Mouse (Mus musculus): Measurements from ENCODE around the gene Wdr4.

Gene Wdr4

GRCm38 (mm10) chr17:31540809-31541459 is 21.2 kb upstream of the Wdr4 start:
- in situ Hi-C loops (cut with MboI; ENCODE audit: low pct_unique_long_range_greater_than_20kb in 1 of 2, low sequenced_read_pairs in 2 of 2, unreplicated experiment in 1 of 2), result no loop called here

GRCm38 (mm10) chr17:31540101-31540500 is 20.3 kb upstream of the Wdr4 start:
- in situ Hi-C loops (cut with MboI; ENCODE audit: low pct_unique_long_range_greater_than_20kb in 1 of 2, low sequenced_read_pairs in 2 of 2, unreplicated experiment in 1 of 2), result no loop called here

- in situ Hi-C loops (cut with MboI; ENCODE audit: low pct_unique_long_range_greater_than_20kb in 1 of 2, low sequenced_read_pairs in 2 of 2, unreplicated experiment in 1 of 2), result loop anchor here in 1 of 2 experiments (10.0 kb wide), 1 partner anchor 99 kb away; the partner anchor contains the start of gene Cbs
These were observed 16.3 kb upstream of the Wdr4 start for GRCm38 (mm10) chr17:31535871-31536629.

GRCm38 (mm10) chr17:31535358-31535757 is 15.6 kb upstream of the Wdr4 start:
- in situ Hi-C loops (cut with MboI; ENCODE audit: low pct_unique_long_range_greater_than_20kb in 1 of 2, low sequenced_read_pairs in 2 of 2, unreplicated experiment in 1 of 2), result loop anchor here in 1 of 2 experiments (10.0 kb wide), 1 partner anchor 99 kb away; the partner anchor contains the start of gene Cbs

GRCm38 (mm10) chr17:31532331-31532730 is 12.6 kb upstream of the Wdr4 start:
- in situ Hi-C loops (cut with MboI; ENCODE audit: low pct_unique_long_range_greater_than_20kb in 1 of 2, low sequenced_read_pairs in 2 of 2, unreplicated experiment in 1 of 2), result loop anchor here in 1 of 2 experiments (10.0 kb wide), 1 partner anchor 102 kb away; the partner anchor contains the start of gene Cbs

- in situ Hi-C loops (cut with MboI; ENCODE audit: low pct_unique_long_range_greater_than_20kb in 1 of 2, low sequenced_read_pairs in 2 of 2, unreplicated experiment in 1 of 2), result loop anchor here in 1 of 2 experiments (10.0 kb wide), 1 partner anchor 103 kb away; the partner anchor contains the start of gene Cbs
These were observed 11.8 kb upstream of the Wdr4 start for GRCm38 (mm10) chr17:31531441-31532158.

GRCm38 (mm10) chr17:31529314-31529713 is 9.5 kb upstream of the Wdr4 start:
- in situ Hi-C loops (cut with MboI; ENCODE audit: low pct_unique_long_range_greater_than_20kb in 1 of 2, low sequenced_read_pairs in 2 of 2, unreplicated experiment in 1 of 2), result no loop called here

GRCm38 (mm10) chr17:31525816-31526215 is 6.0 kb upstream of the Wdr4 start:
- in situ Hi-C loops (cut with MboI; ENCODE audit: low pct_unique_long_range_greater_than_20kb in 1 of 2, low sequenced_read_pairs in 2 of 2, unreplicated experiment in 1 of 2), result no loop called here

GRCm38 (mm10) chr17:31525114-31525513 is 5.3 kb upstream of the Wdr4 start:
- in situ Hi-C loops (cut with MboI; ENCODE audit: low pct_unique_long_range_greater_than_20kb in 1 of 2, low sequenced_read_pairs in 2 of 2, unreplicated experiment in 1 of 2), result no loop called here

- in situ Hi-C loops (cut with MboI; ENCODE audit: low pct_unique_long_range_greater_than_20kb in 1 of 2, low sequenced_read_pairs in 2 of 2, unreplicated experiment in 1 of 2), result no loop called here
These were observed 2.2 kb upstream of the Wdr4 start for GRCm38 (mm10) chr17:31521948-31522347.

GRCm38 (mm10) chr17:31520895-31521294 is 1.1 kb upstream of the Wdr4 start:
- in situ Hi-C loops (cut with MboI; ENCODE audit: low pct_unique_long_range_greater_than_20kb in 1 of 2, low sequenced_read_pairs in 2 of 2, unreplicated experiment in 1 of 2), result no loop called here

GRCm38 (mm10) chr17:31519344-31519945 is 335 bp downstream of the Wdr4 start:
- in situ Hi-C loops (cut with MboI; ENCODE audit: low pct_unique_long_range_greater_than_20kb in 1 of 2, low sequenced_read_pairs in 2 of 2, unreplicated experiment in 1 of 2), result loop anchor here in 1 of 2 experiments (5.0 kb wide), 1 partner anchor 128 kb away; no protein-coding TSS in a partner anchor

GRCm38 (mm10) chr17:31514696-31515095 is 5.1 kb downstream of the Wdr4 start:
- in situ Hi-C loops (cut with MboI; ENCODE audit: low pct_unique_long_range_greater_than_20kb in 1 of 2, low sequenced_read_pairs in 2 of 2, unreplicated experiment in 1 of 2), result loop anchor here (5.0 kb wide), 1 partner anchor 133 kb away; no protein-coding TSS in a partner anchor

GRCm38 (mm10) chr17:31512593-31512992 is 7.2 kb downstream of the Wdr4 start:
- in situ Hi-C loops (cut with MboI; ENCODE audit: low pct_unique_long_range_greater_than_20kb in 1 of 2, low sequenced_read_pairs in 2 of 2, unreplicated experiment in 1 of 2), result loop anchor here in 1 of 2 experiments (5.0 kb wide), 1 partner anchor 135 kb away; no protein-coding TSS in a partner anchor

- in situ Hi-C loops (cut with MboI; ENCODE audit: low pct_unique_long_range_greater_than_20kb in 1 of 2, low sequenced_read_pairs in 2 of 2, unreplicated experiment in 1 of 2), result loop anchor here in 1 of 2 experiments (5.0 kb wide), 1 partner anchor 135 kb away; no protein-coding TSS in a partner anchor
These were observed 7.8 kb downstream of the Wdr4 start for GRCm38 (mm10) chr17:31511792-31512495.

GRCm38 (mm10) chr17:31510944-31511343 is 8.8 kb downstream of the Wdr4 start:
- in situ Hi-C loops (cut with MboI; ENCODE audit: low pct_unique_long_range_greater_than_20kb in 1 of 2, low sequenced_read_pairs in 2 of 2, unreplicated experiment in 1 of 2), result loop anchor here in 1 of 2 experiments (5.0 kb wide), 1 partner anchor 136 kb away; no protein-coding TSS in a partner anchor

GRCm38 (mm10) chr17:31506282-31506681 is 13.5 kb downstream of the Wdr4 start:
- in situ Hi-C loops (cut with MboI; ENCODE audit: low pct_unique_long_range_greater_than_20kb in 1 of 2, low sequenced_read_pairs in 2 of 2, unreplicated experiment in 1 of 2), result no loop called here

- in situ Hi-C loops (cut with MboI; ENCODE audit: low pct_unique_long_range_greater_than_20kb in 1 of 2, low sequenced_read_pairs in 2 of 2, unreplicated experiment in 1 of 2), result no loop called here
These were observed 14.8 kb downstream of the Wdr4 start for GRCm38 (mm10) chr17:31505013-31505412.
